Mouse (Mus musculus): ENCODE data around the gene Vps45.

- TF ChIP-seq CTCF (conservative IDR thresholded peaks at IDR 0.05; ENCODE audit: low read length) (no peak), POU5F1 (IDR thresholded peaks at IDR 0.05; ENCODE audit: borderline replicate concordance, low read length) (no peak)
Observed at GRCm38 (mm10) chr3:95990413-95990941, 67.8 kb downstream of the Vps45 start.

Data from E14TG2a.4 (cell line).